Mouse (Mus musculus) embryonic stem cell, embryonic (primary cell): Measurements from ENCODE around the gene Dpep2nb.

Source experiments
- CTCF ChIA-PET, 4 experiments: fragments of 300-600 bp in 2 of 4; fragments of 350-600 bp in 2 of 4; sonication (Branson Sonifier 250); formaldehyde crosslinking; loops; one replicate each; lab custom pipeline; 2022; ENCODE audit warnings: inconsistent platforms in 2 of 4; lab: Charles Lee
- POLR2A ChIA-PET, 4 experiments: fragments of 300-600 bp in 2 of 4; fragments of 350-600 bp in 2 of 4; sonication (Branson Sonifier 250); formaldehyde crosslinking; loops; one replicate each; lab custom pipeline; 2022; ENCODE audit warnings: antibody characterized with exemption in 4 of 4, inconsistent platforms in 1 of 4; lab: Charles Lee

Dpep2nb gene

DNA sequence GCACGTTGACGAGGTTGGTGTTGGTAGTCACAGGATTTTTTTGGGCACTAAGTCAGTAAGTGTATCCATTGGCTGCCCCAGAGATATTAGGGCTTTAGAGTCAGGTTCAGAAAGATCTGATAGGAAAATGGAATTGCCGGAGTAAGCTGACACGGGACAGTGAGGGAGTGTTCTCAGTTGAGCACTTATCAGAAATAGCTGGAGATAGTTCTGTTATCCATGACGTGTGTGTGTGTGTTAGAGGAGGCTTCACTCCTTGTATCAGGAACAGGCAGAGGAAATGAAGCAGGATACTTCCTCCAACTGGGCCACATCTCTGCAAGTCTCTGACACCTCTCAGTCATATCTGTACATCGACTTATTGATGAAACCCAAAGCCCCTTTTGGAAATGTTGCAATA, 10.5 kb upstream of the Dpep2nb start:
- POLR2A ChIA-PET: interaction anchor here in 1 of 4 experiments (1.3 kb wide), 1 partner anchor 9 kb away, joined by 3 read pairs; no protein-coding TSS in a partner anchor
- CTCF ChIA-PET: interaction anchor here in 1 of 4 experiments (0.6 kb wide), 1 partner anchor 13 kb away, joined by 3 read pairs; no protein-coding TSS in a partner anchor

DNA sequence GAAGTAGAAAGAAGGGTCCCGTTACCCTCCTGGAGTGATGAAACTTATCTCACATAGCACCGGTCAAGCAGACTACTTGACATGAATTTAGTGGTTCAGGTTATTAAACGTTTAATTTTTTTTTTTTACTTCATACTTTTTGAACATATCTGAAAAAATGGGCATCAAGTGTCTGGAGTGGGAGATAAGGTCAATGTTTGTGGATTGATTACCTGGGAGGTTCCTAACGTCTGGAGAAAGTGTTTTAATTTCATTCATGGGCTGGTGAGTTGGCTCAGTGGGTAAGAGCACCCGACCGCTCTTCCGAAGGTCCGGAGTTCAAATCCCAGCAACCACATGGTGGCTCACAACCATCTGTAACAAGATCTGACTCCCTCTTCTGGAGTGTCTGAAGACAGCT, 6.4 kb upstream of the Dpep2nb start:
- ChIA-PET CTCF (interaction anchor here in 1 of 4 experiments (0.7 kb wide), 1 partner anchor 84 kb away, joined by 14 read pairs; no protein-coding TSS in a partner anchor), POLR2A (interaction anchor here in 3 of 4 experiments (0.6 to 1.6 kb wide), 10 partner anchors 10 to 591 kb away, joined by 3 to 22 read pairs (median 4); partner anchors contain the start of genes Pskh1 (in 1 of the 3), Thap11 (in 1 of the 3) and Tppp3 (in 1 of the 3))

DNA sequence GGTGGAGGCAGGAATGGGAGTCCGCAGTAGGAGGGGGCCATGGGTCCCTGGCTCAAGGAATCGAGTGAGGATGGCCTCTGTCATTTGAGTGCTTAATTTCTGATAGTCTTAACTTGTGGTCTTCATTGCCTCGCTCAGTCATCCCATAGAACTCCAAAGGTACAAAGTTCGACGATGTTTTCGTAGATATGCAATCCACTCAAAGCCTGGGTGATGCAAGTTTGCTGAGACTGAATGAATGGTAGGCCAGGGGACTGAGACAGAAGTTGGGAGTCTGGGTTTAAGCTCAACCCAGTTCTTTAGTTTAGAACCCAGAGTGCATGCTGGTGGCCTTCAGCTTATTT, 5.8 kb upstream of the Dpep2nb start, which contains the start of gene Ddx28:
Gene Ddx28, minus strand, starts transcription at position 240 of the 344 bp plus-strand sequence.
- ChIA-PET CTCF (interaction anchor here in 2 of 4 experiments (0.6 to 0.7 kb wide), 7 partner anchors 81 to 1020 kb away, joined by 3 to 14 read pairs (median 7); no protein-coding TSS in a partner anchor), POLR2A (interaction anchor here in 3 of 4 experiments (0.6 to 1.6 kb wide), 17 partner anchors 10 to 591 kb away, joined by 3 to 22 read pairs (median 4); partner anchors contain the start of genes Pskh1 (in 2 of the 3), Thap11 (in 1 of the 3) and Tppp3 (in 1 of the 3))

DNA sequence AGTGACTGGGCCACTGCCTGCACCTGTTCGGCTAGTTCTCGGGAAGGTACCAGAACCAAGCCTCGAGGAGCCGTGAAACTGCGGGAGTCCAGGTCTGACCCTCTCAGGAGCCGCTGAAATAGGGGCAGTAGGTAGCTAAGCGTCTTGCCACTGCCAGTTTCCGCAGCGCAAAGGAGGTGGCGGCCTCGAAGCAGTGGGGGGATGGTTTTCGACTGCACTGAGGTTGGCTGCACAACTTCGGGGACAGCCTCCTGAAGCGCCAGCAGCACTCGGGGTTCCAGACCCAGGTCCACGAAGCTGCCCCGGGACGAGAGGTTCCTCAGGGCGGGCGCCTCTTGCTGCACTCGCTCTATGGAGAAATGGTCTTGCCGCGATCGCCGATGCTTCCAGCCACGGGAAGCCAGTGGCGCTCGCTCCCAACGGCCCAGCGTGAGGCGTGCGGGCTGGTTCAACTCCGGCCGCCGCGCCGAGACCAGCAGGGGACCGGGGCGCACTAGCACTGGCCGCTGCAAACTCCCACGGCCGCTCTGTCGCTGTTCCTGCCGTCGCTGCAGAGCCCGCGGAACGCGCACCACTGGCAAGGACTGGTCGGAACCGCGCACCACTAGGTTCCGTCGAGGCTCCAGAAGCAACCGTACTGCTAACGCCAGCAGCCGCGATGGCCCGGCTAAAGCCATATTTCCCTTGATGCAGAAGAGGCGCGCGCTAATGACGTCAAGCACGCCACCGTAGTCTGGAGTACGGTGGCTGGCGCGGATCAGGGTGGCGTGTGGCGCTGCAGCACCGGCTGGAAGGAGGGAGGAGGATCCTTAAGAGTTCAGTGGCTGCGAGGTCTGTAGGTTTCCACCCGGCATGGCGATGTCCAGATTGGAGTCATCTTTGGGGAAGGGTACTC, 5.2 kb upstream of the Dpep2nb start:
- ChIA-PET CTCF (interaction anchor here in 2 of 4 experiments (0.6 to 1.0 kb wide), 11 partner anchors 9 to 1020 kb away, joined by 3 to 14 read pairs (median 4); partner anchors contain the start of gene Dus2 (in 1 of the 2)), POLR2A (interaction anchor here (0.6 to 1.3 kb wide), 22 partner anchors 12 to 592 kb away, joined by 3 to 22 read pairs (median 4); partner anchors contain the start of genes Pskh1 (in 3 of the 4), Nutf2 (in 1 of the 4), Thap11 (in 1 of the 4) and Tppp3 (in 1 of the 4))

DNA sequence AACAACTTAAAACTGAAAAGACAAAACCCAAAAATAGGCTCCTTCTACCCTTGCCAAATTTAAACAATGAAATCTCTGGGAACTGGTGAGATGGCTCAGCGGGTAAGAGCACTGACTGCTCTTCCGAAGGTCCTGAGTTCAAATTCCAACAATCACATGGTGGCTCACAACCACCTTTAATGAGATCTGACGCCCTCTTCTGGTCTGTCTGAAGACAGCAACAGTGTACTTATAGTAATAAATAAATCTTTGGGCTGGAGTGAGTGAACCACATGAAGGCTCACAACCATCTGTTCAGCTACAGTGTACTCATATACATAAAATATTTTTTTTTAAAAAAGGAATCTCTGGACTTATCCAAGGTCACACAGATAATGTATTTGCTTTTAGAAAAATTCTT, 2.1 kb upstream of the Dpep2nb start:
- POLR2A ChIA-PET: interaction anchor here in 2 of 4 experiments (0.6 to 1.4 kb wide), 6 partner anchors 17 to 262 kb away, joined by 3 to 5 read pairs (median 4); partner anchors contain the start of genes Pskh1 (in 2 of the 2) and Dus2 (in 1 of the 2)

DNA sequence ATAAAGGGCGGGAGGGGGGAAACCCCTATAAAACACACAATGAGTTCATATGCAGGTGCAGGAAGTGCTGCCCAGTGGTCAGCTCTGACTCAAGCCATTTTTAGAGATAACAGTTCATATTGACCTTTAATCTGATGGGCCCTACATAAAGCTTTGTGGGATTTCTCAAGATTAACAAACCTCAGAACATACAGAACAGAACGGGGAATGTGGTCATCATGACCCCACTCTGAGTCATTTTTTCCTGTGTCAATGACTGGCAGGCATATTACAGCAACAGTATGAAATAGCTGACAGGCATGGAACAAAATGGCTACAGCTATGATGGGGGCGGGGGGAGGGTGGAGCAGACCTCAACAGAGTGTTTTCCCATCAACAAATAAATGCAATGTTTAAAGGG, 1.4 kb upstream of the Dpep2nb start:
- POLR2A ChIA-PET: interaction anchor here in 2 of 4 experiments (0.6 to 1.3 kb wide), 7 partner anchors 12 to 262 kb away, joined by 3 to 6 read pairs (median 3); partner anchors contain the start of gene Pskh1 (in 1 of the 2)
- CTCF ChIA-PET: interaction anchor here in 3 of 4 experiments (0.6 to 2.1 kb wide), 8 partner anchors 11 to 346 kb away, joined by 3 to 7 read pairs (median 4); partner anchors contain the start of gene Dus2 (in 1 of the 3)

More for the DNA sequence above, 2.1 kb upstream of the Dpep2nb start:
- CTCF ChIA-PET: interaction anchor here in 3 of 4 experiments (0.6 to 2.1 kb wide), 4 partner anchors 17 to 358 kb away, joined by 3 to 7 read pairs (median 4); partner anchors contain the start of gene Dus2 (in 1 of the 3)

DNA sequence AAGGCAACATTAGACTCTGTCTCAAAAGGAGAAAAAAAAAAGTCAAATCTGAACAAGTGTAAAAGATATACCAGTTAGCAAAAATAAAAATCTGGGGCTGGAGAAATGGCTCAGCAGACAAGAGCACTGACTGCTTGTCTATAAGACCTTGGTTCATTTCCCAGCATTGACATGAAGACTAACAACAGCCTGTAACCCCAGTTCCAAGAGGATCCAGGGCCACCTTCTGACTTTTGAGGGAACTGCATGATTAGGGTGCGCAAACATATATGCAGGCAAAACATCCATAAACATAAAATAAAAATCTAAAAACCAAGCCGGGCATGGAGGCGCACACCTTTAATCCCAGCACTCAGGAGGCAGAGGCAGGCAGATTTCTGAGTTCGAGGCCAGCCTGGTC, 638 bp upstream of the Dpep2nb start:
- ChIA-PET CTCF (interaction anchor here in 2 of 4 experiments (0.8 to 2.1 kb wide), 5 partner anchors 11 to 210 kb away, joined by 3 to 7 read pairs (median 3); partner anchors contain the start of gene Dus2 (in 1 of the 2)), POLR2A (interaction anchor here in 2 of 4 experiments (0.6 to 1.3 kb wide), 5 partner anchors 11 to 48 kb away, joined by 3 to 6 read pairs (median 3); no protein-coding TSS in a partner anchor)

DNA sequence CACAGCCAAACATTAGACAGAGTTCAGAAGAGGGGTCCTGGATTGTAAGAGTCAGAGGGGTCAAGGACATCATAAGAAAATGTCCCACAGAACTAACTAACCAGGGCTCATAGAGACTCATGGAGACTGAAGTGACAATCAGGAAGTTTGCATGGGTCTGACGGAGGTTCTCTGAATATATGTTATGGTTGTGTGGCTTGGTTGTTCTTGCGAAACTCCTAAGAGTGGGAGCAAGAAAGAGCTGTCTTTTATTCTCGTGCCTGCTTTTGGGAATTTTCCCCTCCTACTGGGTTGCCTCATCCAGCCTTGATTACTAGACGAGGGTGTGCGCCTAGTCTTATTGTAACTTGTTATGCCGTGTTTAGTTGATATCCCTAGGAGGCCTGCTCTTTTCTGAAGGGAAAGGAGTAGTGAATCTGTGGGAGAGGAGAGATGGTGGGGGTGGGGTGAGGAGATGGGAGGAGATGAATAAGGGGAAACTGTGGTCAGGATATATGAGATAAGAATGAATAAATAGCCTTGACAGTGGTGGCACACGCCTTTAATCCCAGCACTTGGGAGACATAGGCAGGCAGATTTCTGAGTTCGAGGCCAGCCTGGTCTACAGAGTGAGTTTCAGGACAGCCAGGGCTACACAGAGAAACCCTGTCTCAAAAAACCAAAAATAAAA, 1.1 kb downstream of the Dpep2nb start:
- POLR2A ChIA-PET: interaction anchor here in 1 of 4 experiments (1.1 to 1.7 kb wide), 3 partner anchors 9 to 68 kb away, joined by 3 to 4 read pairs (median 4); no protein-coding TSS in a partner anchor
- CTCF ChIA-PET: interaction anchor here in 1 of 4 experiments (1.0 kb wide), 1 partner anchor 10 kb away, joined by 3 read pairs; no protein-coding TSS in a partner anchor

DNA sequence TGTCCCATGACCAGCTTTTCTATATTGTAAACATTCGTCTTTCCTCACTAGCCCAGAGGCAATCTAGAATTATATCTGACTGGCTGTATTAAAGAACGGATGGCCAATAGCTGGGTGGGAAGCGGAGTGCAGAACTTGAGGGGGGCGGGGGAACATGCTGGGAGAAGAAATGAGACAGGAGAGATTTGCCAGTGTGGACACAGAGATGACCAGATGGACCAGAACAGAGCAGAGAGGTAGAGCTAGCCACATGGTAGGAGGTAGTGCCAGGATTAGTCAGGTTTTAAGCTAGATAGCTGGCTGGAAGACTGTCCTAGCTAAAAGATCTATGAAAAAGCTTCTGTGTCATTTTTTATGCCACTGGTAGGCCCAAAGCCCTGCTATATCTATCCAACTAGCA, 3.9 kb downstream of the Dpep2nb start:
- ChIA-PET CTCF (interaction anchor here in 1 of 4 experiments (0.6 to 1.3 kb wide), 3 partner anchors 9 to 136 kb away, joined by 3 to 10 read pairs (median 3); no protein-coding TSS in a partner anchor), POLR2A (interaction anchor here in 1 of 4 experiments (0.5 to 0.9 kb wide), 3 partner anchors 11 to 179 kb away, joined by 3 to 5 read pairs (median 3); no protein-coding TSS in a partner anchor)

DNA sequence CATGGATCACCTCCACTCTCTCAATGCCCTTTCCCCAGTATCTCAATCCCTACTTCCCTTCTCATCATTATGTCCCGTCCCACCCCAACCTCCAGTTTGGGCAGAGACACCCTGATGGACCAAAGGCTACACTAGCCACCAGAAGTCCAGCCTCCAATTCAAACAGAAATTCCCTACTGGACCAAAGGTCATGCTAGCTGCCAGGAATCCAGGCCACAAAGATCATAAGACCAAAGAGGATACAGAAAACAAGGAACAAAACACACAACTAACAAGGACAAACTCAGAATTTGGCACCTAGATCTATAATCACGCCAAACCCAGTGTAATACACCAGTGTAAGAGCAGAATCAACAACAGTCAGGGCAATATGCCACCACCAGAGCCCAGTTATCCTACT, 6.8 kb downstream of the Dpep2nb start:
- CTCF ChIA-PET: interaction anchor here in 1 of 4 experiments (0.5 kb wide), 1 partner anchor 401 kb away, joined by 3 read pairs; no protein-coding TSS in a partner anchor
- POLR2A ChIA-PET: no interaction called here

DNA sequence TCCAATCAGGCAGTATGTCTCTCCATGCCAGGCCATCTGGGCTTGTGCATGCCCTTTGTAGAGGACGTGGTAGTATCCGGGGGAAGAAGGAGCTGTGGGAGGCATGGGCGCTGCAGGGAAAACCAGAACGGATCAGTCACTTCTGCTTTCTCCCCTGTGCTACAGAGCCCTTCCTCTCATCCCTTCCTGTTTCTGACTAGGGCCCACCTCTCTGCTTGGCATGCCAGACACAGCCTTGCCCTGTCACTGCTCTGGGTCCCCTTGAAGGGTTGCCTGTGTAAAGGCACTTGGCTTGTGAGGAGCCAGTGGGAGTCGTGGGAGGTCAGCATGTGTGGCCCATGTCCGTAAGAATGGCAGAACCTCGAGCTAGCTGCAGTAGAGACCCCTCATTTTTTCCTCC, 9.4 kb downstream of the Dpep2nb start:
- ChIA-PET POLR2A (interaction anchor here in 2 of 4 experiments (1.1 to 1.5 kb wide), 2 partner anchors 33 to 66 kb away, joined by 3 to 4 read pairs; no protein-coding TSS in a partner anchor), CTCF (interaction anchor here in 2 of 4 experiments (0.6 to 1.6 kb wide), 6 partner anchors 11 to 1215 kb away, joined by 3 to 10 read pairs (median 3); no protein-coding TSS in a partner anchor)

DNA sequence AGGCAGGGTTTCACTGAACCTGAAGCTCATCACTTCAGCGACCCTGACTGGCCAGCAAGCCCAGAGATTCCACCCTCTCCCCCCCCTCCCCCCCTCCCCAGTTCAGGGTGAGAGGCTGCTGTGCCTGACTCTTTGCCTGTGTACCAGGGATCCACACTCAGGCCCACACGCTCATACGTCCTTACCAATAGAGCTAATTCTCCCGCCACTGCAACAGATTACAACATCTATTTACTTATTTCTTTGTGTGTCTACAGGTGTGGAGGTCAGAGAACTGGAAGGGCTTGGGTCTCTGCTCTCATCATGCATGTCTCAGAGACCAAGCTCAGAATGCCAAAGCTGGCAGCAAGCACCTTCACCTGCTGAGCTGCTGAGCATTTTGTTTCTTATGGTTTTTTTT, 12.5 kb downstream of the Dpep2nb start:
- ChIA-PET POLR2A (interaction anchor here in 2 of 4 experiments (0.6 to 1.4 kb wide), 3 partner anchors 14 to 207 kb away, joined by 3 to 6 read pairs (median 3); no protein-coding TSS in a partner anchor), CTCF (interaction anchor here in 2 of 4 experiments (0.6 to 0.7 kb wide), 2 partner anchors 29 to 89 kb away, joined by 3 to 4 read pairs; no protein-coding TSS in a partner anchor)

DNA sequence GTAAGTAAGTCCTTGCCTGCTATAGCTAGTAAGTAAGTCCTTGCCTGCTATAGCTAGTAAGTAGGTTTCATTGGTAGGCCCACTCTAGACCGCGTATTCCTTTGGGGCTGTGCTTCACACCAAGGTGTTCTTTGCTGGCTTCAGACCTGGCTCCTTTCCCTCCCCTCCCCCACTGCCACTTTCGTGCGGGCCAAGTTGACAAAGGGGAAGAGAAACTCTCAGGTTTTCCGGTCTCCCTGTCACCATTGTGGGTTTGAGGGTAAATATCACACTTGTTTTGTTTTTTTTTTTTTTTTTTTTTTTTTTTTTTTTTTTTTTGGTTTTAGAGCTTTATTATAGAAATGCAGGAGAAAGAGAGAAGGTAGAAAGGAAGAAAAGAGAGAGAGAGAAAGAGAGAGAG, 13.3 kb downstream of the Dpep2nb start:
- ChIA-PET POLR2A (interaction anchor here in 2 of 4 experiments (0.6 to 1.4 kb wide), 3 partner anchors 14 to 207 kb away, joined by 3 to 6 read pairs (median 3); no protein-coding TSS in a partner anchor), CTCF (interaction anchor here in 2 of 4 experiments (0.6 to 1.8 kb wide), 4 partner anchors 18 to 380 kb away, joined by 3 to 4 read pairs (median 4); no protein-coding TSS in a partner anchor)

DNA sequence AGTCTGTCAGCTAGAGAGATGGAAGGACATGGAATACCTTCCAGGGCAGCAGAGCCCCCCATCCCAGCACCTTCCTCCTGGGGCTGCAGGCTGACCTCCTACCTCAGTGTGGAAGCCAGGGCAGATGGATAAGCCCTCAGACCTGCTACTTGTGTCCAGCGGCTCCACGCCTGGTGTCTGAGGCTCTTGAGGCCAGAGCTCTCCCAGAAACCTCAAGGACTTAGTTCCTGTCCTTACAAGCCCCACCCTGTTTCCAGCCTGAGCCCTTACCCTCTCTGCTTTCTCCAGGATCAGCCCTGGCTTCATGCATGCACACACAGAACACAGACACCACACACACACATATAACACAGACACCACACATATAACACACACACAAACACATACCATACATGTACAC, 14.2 kb downstream of the Dpep2nb start:
- ChIA-PET POLR2A (interaction anchor here in 3 of 4 experiments (0.7 to 1.9 kb wide), 8 partner anchors 9 to 91 kb away, joined by 3 to 6 read pairs (median 4); partner anchors contain the start of gene Pskh1 (in 1 of the 3)), CTCF (interaction anchor here in 3 of 4 experiments (0.6 to 2.0 kb wide), 21 partner anchors 8 to 424 kb away, joined by 3 to 7 read pairs (median 4); partner anchors contain the start of gene Zfp90 (in 1 of the 3))

DNA sequence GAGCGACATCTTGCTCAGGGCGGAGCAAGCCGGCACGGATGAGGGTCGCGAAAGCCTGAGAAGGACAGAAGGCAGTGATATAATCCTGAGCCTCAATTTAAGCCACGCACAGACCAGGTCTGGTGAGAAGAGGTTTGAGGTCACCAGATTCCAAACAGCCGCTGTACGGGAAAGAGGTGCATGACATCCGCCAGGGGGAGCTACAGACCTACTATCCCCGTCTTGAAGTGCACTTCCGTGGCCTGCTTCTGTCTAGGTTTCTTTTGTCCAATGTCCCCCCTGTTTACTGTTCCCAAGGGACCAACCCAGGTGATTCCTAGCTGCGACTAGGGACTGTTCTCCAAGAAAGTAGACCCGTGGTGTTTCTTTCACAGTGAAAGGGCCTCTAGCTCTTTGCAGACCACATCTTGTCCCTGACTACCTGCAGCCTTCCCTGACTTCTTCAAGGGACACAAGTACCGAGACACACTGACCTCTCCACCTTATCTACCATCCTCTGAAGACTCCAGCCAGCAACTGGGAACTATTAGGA, 14.9 kb downstream of the Dpep2nb start, which contains the start of gene Dus2:
Gene Dus2, plus strand, starts transcription at position 482 of the 532 bp plus-strand sequence.
- POLR2A ChIA-PET: interaction anchor here (0.7 to 1.9 kb wide), 11 partner anchors 8 to 136 kb away, joined by 3 to 6 read pairs (median 3); partner anchors contain the start of genes Pskh1 (in 1 of the 4) and Thap11 (in 1 of the 4)
- CTCF ChIA-PET: interaction anchor here (0.5 to 2.0 kb wide), 25 partner anchors 9 to 424 kb away, joined by 3 to 7 read pairs (median 4); partner anchors contain the start of genes Ranbp10 (in 1 of the 4), Tsnaxip1 (in 1 of the 4) and Zfp90 (in 1 of the 4)
